Mouse (Mus musculus) kidney, postnatal 4 days (tissue): Measurements from ENCODE around the gene Tenm4.

Experiments
- DNase-seq, 2 experiments: peaks; one replicate each; pipeline ENCODE4 v3.0.0; 2021; ENCODE audit warnings: mixed read lengths in 2 of 2

Tenm4 gene

DNA sequence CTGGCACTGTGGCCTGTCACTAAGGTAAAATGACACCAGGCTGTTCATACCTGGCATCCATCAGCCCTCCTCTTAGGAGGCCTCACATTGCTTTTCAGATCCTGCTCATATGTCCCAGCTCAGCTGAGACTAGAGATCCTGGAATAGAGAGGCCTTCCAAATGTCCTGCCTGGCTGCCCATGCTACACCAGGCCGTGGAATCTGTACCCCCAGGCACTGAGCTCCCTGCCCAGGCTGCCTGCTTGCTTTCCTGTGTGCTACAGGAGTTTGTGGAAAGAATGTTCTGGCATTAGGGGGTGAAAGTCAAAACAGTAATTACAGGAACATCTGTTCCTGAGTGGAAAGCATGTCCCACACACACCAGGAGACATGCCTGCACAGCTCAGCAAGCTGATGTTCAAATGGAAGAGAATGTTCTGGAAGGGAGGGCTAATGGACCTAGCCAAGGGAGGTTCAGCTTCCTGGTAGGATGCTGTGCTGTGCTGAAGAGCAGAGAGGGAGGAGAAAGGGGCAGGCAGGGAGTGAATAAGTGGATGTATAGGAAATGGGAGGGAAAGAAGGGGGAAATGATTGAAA is 313.0 kb downstream of the Tenm4 start:
- peak in 1 of 2 experiments; percentile 45 for DNase-seq

DNA sequence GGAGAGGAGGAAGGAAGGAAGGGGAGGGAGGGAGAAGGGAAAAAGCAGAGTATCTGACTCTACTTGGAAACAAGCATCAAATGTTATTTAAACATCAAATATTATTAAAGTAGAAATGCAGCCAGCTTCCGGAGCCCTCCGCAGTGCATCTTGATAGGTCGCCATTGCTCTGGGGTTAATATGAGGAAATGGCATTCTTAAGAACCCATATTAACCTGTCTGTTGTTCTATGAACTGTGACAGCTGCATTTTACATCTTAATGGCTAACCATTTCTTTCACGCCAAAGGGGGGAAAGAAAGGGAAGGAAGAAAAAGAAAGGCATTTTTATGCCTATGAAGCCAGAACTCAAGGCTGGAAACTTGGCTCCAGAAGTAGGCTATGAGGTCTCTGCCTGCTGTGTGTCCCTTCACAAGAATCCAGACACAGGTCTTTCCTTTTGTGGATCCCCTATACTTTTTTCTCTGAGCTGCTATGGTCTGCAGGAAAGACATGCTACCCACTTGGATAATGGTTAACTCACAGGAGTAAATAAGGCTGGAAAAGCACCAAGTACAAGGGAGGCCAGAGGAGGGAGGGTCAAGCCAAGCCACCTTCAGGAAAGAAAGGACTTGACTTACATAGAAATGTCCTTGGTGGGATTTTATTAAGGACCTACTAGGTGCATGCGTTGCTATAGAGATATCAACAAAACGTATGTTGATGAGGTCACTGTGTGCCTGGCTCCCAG is 318.5 kb downstream of the Tenm4 start:
- DNase-seq: peak in 1 of 2 experiments; percentile 54

DNA sequence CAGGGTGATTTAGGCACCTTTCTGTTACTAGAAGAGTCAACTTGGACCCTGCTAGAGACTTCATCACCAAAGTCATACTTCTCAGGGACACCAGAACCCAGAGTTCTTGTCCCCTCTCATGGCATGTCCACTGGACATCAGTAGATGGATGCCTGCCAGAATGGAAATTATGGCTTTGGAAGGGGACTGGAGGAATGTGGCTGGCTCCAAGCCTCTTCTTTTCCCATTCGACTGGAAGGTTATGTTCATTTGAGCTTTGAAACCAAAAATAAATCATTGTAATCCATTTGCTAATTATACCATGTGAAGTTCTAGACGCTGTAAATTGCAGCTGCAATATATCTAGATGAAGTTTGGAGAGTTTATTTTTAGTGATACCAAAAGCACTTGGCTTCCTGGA is 320.9 kb downstream of the Tenm4 start:
- peak; percentile 52 to 59 for DNase-seq

DNA sequence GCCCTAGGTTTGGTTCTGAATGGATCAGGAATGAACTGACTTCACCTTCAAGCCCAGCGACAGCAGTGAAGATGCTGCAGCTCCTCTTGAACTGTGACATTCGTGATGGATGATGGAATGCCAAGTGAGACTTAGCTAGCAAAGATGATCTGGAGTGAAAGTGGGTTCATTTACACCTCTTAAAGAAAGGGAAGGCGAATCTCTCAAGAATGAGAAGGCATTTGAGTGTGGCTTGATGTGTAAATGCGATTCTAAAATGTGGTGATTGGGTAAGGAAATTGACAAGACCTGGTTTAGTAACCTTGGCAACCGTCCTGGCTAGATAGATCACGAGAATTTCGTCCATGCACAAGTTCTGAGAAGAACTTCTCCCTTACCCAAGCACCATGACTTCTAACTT is 321.6 kb downstream of the Tenm4 start:
- DNase-seq: no peak

DNA sequence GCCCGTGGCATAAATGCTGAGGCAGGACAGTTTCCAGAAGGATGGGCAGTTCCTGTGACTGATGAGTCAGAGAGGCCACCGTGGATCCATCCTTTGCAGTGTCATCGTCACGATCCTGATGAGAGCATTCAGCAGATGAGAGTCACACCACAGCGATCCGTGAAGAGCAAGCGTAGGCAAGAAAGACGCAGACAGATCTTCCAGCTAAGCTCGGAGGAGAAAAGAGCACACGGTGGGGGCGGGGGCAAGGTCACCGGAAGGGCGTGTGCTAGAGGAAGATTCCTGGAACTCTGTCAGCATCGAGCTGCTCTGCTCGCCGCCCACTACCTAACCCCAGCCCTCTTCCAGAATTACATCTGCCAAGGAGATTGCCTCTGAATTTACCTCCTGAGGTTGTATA is 323.0 kb downstream of the Tenm4 start:
- no peak for DNase-seq

DNA sequence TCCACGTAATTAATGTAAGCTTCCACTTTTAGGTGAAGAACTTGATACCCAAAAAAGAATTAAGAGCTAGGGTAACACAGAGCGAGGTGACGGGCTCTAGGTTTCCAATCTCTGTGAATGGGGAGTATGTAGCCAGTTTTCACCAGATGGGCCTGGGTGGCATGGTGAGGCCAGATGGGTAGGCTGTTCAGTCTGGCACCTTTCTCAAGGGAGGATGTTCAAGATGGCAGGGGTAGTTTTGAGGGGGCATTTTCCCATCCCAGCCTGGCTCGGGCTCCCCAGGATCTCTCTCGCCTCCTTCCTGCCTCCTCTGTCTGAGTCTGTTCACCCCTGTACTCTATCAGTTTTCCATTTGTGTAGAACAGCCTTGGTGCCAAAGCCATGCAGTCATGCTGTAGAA is 329.1 kb downstream of the Tenm4 start:
- no peak for DNase-seq

DNA sequence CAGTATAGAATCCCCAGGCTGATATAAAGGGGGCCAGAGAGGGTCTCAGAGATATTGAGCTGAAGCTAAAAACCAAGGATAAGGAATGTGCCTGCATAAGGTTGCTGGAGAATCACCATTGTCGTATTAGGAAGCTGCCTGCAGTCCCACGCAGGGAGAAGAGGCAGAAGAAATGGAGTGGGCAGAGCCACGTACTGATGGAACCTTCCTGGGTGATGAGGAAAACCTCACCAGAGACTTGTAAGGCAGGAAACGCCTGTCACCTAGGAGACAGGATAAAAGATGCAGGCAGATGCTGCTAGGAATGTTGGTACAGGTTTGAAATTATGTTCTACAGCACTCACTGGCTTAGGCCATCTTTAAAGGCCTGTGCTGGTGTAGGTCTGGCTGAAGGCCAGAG is 329.8 kb downstream of the Tenm4 start:
- no peak for DNase-seq

DNA sequence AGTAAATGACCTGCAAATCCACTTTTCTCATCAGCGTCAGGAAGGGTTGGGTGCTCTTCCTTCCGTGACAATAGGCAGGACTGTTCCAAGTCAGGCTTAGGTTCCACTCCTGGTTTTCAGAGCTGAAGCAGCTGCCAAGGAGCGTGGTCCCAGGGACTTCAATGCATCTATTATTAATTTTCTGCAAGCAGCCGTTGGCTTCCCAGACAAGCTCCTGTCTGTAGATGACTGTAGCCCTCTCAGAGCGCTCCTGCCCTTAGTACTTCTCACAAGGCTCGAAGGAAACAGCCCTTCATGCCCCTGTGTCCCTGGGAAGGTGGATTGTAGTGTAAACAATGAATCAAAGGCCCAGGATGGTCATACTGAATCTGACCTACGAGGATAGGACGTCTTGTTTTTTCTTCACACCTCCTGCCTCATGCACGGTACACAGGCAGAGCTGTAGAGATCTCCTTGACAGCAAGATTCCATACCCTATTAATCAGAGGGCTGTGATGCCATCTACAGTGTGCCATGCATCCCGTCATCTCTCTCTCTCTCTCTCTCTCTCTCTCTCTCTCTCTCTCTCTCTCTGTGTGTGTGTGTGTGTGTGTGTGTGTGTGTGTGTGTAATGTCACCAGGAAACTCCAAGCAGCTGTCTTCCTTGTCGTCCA is 331.4 kb downstream of the Tenm4 start:
- peak in 1 of 2 experiments; percentile 49 for DNase-seq

DNA sequence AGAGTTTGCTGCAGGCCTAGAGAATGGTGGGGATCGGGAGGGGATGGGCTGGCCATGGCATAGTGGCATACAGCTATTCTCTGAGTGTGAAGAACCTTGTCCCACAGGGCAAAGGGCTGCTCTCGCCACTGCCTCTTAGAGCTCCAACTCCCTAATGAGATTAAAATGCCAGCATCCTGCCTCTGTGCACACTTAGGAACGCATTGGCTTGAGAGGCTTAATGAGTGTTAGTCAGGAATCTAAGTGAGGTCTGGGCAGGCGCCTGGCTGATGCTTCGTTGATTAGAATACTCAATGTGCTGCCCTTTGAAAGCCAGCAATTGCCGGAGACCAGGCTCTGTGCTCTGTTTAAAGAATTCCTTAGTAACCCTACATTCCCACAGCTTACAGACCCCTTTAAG is 334.5 kb downstream of the Tenm4 start:
- DNase-seq: peak in 1 of 2 experiments; percentile 45

DNA sequence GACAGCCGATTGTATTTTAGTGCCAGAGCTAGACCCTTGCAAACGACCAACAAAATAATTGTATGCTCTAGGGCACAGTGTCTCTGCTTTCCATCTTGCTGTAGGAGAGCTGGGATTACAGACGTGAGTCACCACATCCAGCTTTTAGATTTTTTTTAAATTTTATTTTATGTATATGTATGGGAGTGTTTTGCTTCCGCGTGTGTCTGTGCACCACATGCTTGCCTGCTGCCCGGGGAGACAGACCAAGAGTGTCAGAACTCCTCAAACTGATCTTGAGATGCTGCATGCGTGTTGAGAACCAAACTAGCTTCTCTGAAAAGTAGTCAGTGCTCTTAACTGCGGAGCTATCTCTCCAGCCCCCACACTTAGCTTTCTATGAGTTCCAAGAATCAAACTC is 336.0 kb downstream of the Tenm4 start:
- DNase-seq: no peak

DNA sequence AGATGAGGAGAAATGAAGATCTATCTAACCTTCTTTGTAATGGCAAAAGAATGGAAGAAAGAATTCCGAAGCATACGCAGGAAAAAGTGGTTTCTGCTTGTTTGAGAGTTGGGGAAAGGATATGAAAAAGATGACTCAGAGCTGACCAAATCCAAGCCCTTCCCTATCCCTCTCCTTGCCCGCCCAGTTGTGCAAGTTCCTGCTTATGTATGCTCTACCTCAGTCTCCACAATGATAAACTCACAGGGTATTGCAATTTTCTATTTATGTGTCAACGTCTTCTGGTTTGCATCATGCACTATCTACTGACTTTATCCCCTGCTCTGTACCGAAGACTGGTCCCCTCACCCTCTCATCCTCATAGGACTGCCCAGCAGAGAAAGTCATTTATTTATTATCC is 339.4 kb downstream of the Tenm4 start:
- DNase-seq: no peak

DNA sequence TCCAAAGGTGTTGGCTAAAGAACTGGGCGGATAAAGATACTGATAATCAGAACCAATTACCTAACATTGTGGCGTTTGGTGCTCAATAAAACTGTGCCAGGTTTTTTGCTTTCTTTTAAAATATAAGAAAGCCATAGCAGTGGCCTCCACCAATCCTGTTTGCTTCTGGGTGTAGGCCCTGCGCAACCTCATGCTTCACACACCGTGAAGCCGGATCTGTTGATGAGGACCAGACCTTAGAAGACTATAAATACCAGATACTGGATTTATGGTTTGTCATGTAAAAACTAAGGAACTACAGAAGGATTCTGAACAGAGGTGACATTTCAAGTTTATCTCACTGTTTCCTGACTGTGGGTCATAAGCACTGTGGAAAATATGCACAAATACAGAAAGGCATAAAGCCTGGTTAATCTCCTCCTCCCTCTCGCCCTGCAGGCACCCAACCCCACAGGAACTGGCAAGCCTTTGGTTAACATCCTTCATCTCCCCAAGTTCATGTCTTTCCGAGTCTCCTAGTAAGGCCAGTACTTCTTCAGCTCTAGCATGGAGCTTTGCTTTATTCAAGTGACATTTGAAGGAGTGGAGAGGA is 340.1 kb downstream of the Tenm4 start:
- no peak for DNase-seq

DNA sequence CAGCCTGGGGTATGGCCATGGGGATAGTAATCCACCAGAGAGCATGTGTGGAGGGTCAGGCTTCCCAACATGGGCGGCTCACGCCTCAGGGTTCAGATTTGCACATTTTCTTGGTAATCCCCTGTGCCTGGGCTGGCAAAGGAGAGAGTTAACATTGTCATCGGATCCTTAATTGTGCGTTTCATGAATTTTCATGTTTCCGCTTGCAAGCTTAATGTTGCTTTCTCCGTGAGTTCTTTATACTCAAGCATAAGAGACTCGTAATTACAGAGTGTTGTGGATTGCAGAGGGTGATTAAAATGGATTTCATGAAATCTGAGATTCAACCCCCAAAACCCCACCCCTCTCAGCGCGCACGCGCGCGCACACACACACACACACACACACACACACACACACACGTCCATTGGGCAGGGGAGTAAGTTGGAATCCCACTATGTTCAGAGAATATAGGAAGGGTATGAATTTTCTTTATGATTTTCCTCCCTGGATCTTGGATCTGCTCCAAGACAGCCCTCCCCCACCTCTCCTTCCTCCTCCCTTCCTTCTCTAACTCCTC is 341.0 kb downstream of the Tenm4 start:
- peak; percentile 61 to 69 for DNase-seq

DNA sequence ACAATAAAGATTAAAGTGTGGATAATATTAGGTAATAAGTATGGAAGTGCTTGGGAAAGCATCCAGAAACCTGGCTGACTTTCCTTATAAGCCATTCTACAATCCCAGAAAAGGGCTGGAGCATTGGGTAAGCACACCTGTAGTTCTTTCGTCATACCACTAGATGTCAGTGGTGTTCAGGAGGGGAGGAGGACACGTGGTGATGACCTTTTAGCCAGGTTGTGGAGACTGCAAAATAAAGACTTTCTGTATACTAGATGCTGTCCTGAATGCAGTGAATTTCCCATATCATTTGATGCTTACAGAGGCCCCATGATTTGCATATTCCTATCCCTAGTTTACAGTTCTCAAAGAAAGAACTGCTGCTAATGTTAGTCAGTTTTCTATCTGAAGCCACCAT is 348.2 kb downstream of the Tenm4 start:
- DNase-seq: no peak

DNA sequence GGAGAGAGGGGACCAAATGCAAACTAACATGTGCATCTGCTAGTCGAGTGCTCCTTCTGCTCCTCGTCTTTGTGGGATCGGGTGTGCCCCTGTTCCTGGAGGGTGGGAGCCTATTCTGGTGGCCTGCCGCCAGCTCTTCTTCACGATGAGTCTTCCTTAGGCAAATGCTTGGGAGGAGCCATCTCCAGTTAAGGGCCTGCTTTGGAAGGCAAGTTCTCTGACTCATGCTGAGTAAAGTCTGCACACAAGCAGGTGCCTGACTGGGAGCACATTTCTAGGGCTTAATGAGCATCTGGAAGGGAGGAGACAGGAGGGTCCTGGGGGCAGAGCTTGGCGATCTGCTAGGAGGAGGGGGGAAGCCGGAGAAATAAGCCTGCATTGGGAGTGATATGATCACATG is 350.9 kb downstream of the Tenm4 start:
- DNase-seq: no peak

DNA sequence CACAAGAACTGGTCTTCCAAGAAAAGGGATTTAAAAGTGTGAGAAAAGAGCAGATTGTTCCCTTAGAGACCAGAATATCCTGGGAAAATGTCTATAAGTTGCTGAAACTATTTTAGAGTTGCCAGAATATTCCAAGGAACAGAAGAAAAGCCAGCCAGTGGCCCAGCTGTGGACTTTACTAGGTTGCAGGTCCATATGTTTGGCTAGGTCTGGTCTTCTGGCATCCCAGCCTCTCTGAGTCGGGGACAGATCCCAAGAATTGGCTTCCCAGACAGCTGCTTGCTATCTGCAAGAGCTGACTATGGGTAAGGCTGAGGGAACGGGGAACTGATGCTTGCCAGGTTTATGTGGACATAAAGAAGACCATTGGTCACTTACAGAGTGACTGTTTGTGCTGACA is 352.6 kb downstream of the Tenm4 start:
- peak; percentile 43 to 57 for DNase-seq

DNA sequence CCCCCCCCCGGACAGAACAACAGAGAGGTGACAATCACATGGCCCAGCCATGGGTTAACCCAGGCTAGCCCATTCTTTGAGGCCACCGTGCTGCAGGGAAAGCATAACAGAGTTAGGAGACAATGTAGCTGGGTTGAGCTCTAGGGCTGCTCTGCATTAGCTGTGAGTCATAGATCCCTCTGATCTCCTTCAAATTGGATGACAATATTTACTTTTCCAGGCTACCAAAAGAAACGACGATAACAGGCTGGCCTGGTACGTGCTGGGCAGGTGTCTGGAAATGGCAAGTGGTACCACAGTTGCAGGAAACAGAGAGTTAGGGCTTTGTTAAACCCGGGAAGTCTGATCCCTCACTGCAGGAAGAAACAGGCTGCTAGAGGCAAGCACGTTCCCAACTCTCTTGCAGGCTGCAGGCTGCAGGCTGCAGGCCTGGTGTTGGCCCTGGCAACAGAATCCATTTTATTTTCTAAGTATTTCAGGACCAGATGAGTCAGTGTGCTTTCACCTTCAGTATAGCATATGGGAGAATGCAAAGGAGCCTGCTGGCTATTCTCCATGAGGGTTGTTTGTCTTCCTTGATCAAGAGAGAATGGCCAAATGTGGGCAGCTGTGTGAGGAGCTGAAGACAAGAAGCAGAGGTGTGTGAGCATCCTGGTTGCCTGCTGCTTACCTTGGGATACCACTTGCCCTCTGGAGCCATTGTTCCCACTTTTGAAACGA is 353.6 kb downstream of the Tenm4 start:
- no peak for DNase-seq

DNA sequence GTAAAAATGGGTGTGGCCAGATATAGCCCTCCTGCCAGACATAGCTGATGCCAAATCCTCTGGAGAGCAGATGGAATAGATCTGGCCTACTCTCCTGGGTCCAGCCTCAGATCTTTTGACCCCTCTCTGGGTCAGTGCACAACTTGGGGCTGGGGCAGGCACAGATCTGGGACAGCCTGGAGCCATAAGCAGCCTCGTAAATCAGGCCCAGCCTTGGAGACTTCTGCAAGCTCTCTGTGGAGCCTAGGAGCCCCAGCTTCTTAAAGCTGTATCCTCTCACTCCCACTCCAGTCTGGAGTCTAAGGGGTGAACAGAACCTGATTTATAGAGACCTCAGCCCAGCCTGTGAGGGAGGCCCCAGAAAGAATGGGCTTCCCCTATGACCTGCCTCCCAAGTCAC is 354.3 kb downstream of the Tenm4 start:
- peak; percentile 65 to 68 for DNase-seq

DNA sequence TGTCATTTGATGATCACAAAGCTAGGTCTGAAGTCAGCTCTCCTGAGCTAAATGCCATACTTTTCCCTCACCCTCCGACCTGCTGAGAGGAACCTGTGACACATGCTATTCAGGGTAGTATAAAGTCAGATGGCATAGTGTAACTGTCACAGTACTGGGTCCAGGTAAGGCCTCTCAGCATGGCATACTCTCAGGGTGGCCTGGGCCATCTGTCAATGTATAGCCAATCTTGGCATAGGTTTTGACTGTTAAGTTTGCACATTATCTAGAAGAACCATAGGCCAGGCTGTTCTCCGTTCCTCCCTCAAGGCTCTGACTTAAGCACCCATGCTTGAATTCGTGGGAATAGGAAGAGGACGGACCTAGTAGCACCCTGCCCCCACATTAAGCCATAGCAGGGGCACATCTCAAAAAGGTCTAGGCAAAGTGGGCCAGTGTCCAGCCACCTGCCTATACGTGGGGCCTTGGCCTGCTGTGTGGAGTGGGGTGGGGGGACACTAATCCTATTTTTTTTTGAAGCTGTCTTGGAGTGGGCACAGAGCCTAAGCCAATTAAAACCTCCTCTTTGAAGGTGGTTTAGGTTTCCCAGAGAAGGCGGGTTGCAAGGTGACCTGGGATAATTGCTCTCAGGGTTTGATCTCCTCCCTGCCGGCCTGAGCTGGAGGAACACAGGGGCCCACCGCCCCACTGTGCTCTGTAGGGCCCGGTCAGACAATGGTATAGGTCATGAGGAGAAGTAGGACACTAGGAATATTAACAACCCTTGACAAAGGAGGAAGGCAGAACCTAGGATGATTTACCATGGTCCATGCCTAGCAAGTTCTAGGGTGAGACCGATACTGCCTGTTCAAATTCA is 359.8 kb downstream of the Tenm4 start:
- no peak for DNase-seq

DNA sequence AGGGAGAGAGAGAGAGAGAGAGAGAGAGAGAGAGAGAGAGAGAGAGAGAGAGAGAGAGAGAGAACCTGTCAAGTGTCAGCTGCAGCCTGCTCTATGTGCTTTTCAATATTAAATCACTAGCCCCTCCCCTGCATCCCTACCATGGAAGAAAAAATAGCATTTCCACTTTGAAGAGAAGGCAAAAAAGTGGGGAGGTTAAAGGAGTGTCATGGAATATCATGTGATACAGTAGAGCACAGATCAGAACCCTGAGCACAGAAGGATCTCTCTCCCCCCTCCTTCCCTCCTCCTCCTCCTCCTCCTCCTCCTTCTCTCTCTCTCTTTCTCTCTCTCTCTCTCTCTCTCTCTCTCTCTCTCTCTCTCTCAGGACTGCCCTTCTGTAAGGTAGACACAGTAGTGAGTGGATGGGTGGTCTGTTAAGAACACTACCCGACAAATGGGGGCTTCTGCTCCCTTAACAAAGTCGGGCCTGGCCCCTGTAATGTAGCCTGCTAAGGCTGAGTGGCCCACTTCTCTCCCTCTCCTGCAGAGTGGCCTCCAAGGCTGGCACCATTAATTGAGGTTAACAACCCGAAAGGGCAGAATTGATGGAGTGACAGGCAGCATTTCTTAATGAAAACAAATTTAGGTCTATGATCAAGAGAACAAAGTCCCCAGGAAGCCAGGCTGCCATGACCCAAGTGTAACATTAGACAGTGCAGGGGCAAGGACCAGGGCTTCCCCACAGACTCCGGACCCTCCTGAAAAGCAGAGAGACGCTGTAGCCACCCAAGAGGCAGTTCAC is 361.1 kb downstream of the Tenm4 start:
- DNase-seq: peak; percentile 24 to 45

DNA sequence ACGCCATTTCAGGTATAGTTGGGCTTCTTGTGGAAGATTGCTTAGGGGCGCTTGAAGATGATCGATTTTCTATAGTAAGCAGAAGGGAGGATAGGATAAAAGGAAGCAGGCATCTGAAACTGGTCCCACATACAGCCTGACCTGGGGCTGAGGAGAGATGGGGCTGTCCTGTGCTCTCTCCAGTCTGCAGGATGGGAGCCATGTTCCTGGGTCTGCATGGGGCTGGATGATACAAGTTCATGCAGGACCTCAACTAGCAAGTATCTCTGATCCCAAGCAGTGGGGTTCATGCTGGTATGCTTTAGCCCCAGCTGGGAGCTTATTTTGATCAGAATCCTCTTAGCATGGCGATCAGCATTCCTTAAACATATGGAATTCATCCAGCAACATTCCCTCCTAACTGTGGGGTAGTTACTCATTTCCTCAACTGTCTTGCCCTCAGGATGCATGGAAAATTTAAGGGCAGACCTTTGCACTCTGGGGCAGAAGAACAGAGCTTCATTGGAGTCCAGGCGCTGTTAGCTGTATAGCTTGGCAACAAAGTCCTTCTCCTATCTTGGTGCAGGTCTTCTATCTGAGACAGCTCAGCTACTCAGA is 361.9 kb downstream of the Tenm4 start:
- DNase-seq: no peak
